Mouse (Mus musculus) adrenal gland, postnatal 14 days (tissue): ENCODE data around the gene Osgep. TPM values are rescaled to one million over a fixed set of nuclear protein-coding genes. Genes with fewer than 3 reads are reported as not detected.
"Not testable (repeated sequence)": the region's sequence is repeated elsewhere in the genome, so short reads cannot be mapped to it uniquely, and the experiment has no call there.

ENCODE experiments used
- DNase-seq: peaks from one replicate; pipeline ENCODE4 v3.0.0; 2021; ENCODE audit warnings: mixed read lengths
- long read RNA-seq, 2 experiments: library from polyadenylated mRNA; stranded (forward); transcript quantifications; one replicate each; pipeline ENCODE4 v2.0.0; 2021
- total RNA-seq: library from RNA; stranded (reverse); gene quantifications from 2 replicates; pipeline ENCODE4 v1.2.3, GENCODE M21; 2021

Osgep gene
- 60.9 TPM in 2 replicates for total RNA-seq
- long read RNA-seq, experiment 1, transcript Osgep-202 (11 exons, 3,388 nt), result major isoform, 84 of 110 reads
- long read RNA-seq, experiment 1, partial matches to known transcripts, result 13 of 110 reads
- long read RNA-seq, experiment 1, other reads (novel, unspliced or antisense), result 12 of 110 reads
- long read RNA-seq, experiment 2, transcript Osgep-202 (11 exons, 3,388 nt), result major isoform, 57 of 75 reads
- long read RNA-seq, experiment 2, partial matches to known transcripts, result 7 of 75 reads
- long read RNA-seq, experiment 2, other reads (novel, unspliced or antisense), result 11 of 75 reads

DNA sequence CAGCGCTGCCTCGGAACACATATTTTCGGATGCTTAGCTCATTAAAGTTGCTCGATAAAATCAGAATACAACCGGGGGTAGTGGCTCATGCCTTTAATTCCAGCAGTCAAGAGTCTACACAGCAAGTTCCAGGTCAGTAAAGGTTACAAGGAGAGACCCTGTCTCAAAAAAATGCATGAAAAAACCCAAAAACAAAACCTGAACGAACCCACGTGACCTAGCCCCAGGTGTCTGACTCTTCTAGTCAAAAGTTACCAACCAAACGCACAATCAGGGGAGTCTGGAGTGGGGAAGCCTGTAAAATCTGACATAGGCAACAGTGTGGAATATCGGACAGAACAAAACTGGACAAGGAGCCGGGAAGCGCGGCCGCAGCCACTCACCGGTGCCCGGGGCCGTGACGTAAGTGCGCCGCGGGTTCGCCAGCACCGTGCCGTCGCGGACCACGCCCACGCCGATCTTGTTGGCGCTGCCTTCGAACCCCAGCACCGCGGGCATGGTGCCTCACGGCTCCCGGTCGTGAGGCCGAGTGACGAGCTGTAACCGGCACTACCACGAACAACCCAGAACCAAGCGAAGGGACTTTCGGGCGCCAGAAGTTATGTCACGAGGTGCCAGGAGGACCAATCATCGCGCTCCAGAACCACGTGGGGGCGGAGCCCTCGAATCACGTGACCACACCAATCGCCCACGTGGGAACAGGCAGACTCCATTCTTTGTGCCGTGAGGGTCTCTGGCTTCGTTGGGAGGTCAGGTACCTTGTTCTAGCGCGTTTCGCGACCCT is at the start of gene Osgep, which contains the start of gene Apex1:
Gene Osgep (minus strand): TSS at position 613 of the 784 bp plus-strand sequence.
Gene Apex1 (plus strand): TSS at position 688 of the 784 bp plus-strand sequence.
- DNase-seq, result peak; percentile 97

GRCm38 (mm10) chr14:50973700-50974099 is 49.0 kb upstream of the Osgep start:
- DNase-seq, result no peak

GRCm38 (mm10) chr14:50973054-50973453 is 48.4 kb upstream of the Osgep start:
- not testable (repeated sequence) for DNase-seq

DNA sequence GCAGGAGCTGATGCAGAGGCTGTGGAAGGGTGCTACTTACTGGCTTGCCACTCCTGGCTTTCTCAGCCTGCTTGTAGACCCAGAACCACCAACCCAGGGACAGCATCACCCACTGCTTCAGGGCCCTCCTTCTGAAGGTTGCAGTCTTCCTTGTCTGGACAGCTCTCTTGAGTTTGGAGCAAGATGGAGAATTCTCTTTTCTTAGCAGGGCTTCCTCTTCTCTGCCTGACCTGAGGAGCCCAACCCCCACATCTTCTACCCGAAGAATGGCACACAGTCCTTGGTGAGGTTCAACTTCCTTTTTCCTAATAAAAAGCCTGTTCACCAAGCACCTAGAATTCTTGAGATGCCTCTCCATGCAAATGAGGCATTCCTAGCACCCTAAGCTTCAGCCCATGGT is 46.1 kb upstream of the Osgep start:
- no peak for DNase-seq

DNA sequence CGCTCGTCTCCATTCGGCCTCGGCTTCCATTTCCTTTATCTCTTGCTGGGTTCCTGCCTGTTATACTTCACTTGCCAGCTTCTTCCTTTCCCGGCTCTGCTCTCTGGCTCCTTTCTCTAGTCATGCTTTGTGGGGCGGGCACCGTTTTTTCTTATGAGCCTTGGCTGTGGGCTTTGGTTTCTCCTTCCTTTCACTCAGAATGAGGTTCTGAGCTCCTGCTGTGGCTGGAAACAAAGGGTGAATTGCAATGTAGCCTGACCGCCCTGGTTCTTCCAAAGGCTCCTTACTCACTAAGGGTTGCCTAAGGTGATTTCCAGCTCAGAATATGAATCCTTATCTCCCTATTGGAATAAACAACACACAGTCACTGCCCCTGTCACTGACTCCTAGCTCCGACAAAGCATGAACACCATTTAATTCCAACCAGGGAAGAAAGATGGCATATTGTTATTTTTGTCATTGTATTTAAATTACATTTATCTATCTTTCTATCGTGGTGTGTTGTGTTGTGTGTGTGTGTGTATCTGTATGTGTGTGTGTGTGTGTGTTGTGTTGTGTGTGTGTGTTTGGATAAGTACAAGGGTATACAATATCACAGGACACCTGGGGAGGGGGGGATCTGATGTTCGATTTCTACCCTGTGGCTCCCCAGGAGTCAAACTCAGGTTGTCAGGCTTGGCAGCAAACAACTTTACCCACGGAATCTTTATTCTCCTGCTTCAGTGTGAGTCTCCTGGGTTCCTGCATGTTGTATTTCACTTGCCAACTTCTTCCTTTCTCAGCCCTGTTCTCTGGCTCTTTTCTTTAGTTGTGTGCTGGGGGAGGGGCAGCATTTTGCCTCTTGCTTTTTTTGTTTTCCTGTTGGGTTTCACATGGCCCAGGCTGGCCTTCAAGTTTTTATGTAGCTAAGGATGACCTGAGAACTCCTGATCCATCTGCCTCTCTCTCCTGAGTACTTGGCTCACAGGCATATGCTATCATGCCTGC is 45.2 kb upstream of the Osgep start:
- peak; percentile 14 for DNase-seq

DNA sequence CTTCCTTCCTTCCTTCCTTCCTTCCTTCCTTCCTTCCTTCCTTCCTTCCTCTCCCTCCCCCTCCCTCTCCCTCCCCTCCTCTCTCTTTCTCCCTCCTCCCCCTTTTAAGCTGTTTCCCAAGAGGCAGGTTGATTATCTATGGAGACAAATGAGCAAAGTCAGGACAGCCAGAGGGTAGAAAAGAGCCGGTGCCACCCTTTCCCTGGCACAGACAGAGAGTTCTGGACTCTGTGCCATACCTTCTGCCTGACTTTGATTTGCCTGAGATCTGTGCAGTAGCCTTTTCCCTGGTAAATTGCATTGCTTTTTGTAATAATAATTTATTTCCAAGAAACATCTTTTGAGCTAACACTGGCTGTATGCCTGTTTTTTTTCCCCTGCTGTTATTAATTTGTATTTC is 44.3 kb upstream of the Osgep start:
- no peak for DNase-seq

GRCm38 (mm10) chr14:50968216-50968980 is 43.7 kb upstream of the Osgep start:
- DNase-seq, result no peak

GRCm38 (mm10) chr14:50958289-50958995 is 33.7 kb upstream of the Osgep start:
- DNase-seq, result not testable (repeated sequence)

DNA sequence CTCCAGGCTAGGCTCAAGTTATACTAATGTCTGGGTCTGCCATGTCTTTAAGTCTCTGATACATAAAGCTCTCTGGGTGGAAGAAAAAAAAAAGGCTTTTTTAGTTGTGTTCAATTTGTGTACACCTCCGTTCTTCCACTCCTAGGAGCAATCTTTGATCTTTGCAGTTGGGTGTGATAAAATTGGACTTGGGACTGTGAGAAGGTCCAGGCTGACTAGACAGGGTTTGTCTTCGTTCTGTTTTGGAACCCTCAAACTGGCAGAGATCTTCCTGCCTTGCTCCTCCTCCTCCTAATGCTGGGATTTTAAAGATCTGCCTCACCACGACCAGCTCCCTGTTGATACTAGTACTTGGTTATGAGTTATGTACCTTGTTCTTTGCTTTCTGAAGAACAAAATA is 32.5 kb upstream of the Osgep start:
- not testable (repeated sequence) for DNase-seq

DNA sequence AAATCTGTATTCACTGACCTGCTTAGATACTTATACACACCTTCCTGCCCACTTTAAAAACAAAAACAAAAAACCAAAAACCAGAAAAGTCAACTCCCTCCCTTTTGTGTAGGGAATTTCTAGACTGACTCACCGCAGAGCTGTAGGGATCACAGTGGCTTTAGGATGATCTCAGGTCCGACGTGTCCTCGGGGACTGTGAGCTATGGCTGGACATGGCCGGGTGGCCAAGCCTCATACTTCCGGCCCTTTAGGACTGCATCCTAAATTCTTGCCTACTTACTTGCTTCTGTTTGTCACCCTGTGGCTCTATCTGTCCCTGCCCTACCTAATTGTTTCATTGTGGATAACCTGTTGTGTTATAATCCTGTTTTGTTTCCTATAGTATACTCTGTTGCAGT is 32.0 kb upstream of the Osgep start:
- not testable (repeated sequence) for DNase-seq

GRCm38 (mm10) chr14:50955942-50956508 is 31.3 kb upstream of the Osgep start, which contains the start of gene Pnp2:
Pnp2 (plus strand) TSS chr14:50955992.
- DNase-seq, result peak; percentile 70

GRCm38 (mm10) chr14:50955487-50955886 is 30.8 kb upstream of the Osgep start:
- DNase-seq, result no peak

DNA sequence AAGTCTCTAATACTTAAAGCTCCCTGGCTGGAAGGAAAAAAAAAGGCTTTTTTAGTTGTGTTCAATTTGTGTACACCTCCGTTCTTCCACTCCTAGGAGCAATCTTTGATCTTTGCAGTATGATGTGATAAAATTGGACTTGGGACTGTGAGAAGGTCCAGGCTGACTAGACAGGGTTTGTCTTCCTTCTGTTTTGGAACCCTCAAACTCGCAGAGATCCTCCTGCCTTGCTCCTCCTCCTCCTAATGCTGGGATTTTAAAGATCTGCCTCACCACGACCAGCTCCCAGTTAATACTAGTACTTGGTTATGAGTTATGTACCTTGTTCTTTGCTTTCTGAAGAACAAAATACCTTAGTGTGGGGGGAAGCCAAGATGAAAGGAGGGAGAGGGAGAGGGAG is 20.8 kb upstream of the Osgep start:
- not testable (repeated sequence) for DNase-seq

GRCm38 (mm10) chr14:50945081-50945480 is 20.4 kb upstream of the Osgep start:
- DNase-seq, result not testable (repeated sequence)

DNA sequence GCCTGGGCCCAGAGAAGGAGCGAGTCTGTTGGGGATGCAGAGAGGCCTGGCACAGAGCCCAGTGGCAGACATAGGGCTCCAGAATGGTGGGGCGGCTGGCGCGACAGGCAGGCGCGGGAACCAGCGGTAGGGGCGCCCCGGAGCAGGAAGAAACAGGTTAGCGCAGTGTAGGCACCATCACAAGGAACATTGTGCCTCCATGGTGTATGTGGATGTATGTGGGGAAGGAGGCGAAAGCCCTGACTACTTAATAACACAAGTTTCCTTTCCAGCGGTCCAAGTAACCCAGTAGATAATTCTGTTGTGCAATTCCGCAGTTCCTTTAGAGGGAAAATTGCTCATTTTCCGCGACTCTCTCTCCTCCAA is 20.0 kb upstream of the Osgep start:
- not testable (repeated sequence) for DNase-seq

GRCm38 (mm10) chr14:50943932-50944667 is 19.4 kb upstream of the Osgep start, which contains the start of gene Gm49342:
Gm49342 (plus strand) TSS chr14:50944517.
- DNase-seq, result peak; percentile 97

DNA sequence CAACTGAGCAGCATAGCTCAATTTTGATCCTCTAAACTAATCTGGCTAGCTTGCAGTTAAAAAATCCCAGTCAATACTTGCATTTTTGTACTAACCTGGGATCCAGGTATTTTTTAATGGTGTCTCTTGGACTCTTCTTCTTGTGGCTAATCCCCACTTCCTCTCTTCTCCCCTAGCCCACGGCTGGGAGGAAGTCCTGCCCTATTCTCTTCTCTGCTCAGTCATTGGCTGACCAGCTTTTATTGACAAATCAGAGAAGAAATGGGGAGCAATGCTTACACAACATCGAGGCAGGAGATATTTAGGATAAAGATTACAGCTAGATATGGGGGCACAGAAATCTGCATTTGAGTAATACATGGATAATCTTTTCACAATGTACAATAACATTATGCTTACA is 14.2 kb upstream of the Osgep start:
- no peak for DNase-seq

DNA sequence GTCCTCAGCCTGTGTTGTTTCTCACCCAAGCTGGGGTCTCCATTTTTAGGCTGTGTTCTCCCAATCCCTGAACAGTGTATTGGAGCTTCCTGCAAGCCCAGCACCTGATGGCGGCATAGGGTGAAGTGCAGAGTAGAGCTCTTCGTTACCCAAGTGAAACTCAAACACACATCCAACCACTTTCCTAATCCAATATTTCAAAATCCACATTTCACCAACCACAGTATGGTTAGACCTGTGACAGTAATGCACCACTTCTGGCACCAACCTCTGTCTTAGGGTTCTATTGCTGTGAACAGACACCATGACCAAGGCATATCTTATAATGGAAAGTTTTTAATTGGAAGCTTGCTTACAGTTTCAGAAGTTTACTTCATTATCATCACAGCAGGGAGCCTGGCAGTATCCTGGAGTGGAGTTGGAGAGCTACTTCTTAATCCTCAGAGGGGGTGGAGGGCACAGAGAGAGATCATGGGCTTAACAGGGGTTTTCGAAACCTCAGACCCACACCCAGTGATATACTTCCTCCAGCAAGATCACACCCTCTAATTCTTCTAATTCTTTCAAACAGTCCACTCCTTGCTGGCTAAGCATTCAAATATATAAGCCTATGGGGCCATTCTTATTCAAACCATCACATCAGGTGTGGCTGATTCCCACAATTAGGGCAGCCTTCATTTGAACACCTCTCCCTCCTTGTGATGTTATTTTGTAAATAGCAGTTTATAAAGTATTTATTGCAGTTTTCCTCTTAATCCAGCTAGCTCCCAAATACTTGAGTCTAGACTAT is 13.6 kb upstream of the Osgep start:
- DNase-seq, result no peak

GRCm38 (mm10) chr14:50936649-50937048 is 12.0 kb upstream of the Osgep start:
- DNase-seq, result no peak
